Mouse (Mus musculus) spleen, embryonic (tissue): ENCODE data around the gene Hist1h2br.
"Not testable (repeated sequence)": the region's sequence is repeated elsewhere in the genome, so short reads cannot be mapped to it uniquely, and the experiment has no call there.

Experiments used
- CTCF ChIA-PET: fragments of 350-600 bp; sonication (Branson Sonifier 250); formaldehyde crosslinking; loops from one replicate; lab custom pipeline; 2022; lab: Charles Lee

The Hist1h2br gene

GRCm38 (mm10) chr13:21833461-21833860 is at the start of gene Hist1h2br, which contains the start of gene Hist1h2ap:
Gene Hist1h2br, plus strand, starts transcription at chr13:21833743.
Gene Hist1h2ap, minus strand, starts transcription at chr13:21833507.
- CTCF ChIA-PET, result not testable (repeated sequence)

- CTCF ChIA-PET, result no interaction called here
Observed at GRCm38 (mm10) chr13:21784311-21784710, 49.2 kb upstream of the Hist1h2br start.

GRCm38 (mm10) chr13:21786189-21786898 is 47.2 kb upstream of the Hist1h2br start:
- CTCF ChIA-PET, result no interaction called here

- CTCF ChIA-PET, result not testable (repeated sequence)
Observed at GRCm38 (mm10) chr13:21786899-21787629, 46.5 kb upstream of the Hist1h2br start, which contains the start of the genes Hist1h2an and Hist1h2bp. Gene Hist1h2an, minus strand, starts transcription at chr13:21787218. Gene Hist1h2bp, plus strand, starts transcription at chr13:21787461.

- CTCF ChIA-PET, result no interaction called here
Observed at GRCm38 (mm10) chr13:21787760-21788593, 45.6 kb upstream of the Hist1h2br start.

- CTCF ChIA-PET, result no interaction called here
Observed at GRCm38 (mm10) chr13:21789925-21790324, 43.6 kb upstream of the Hist1h2br start.

- CTCF ChIA-PET, result interaction anchor here (0.6 to 0.7 kb wide), 2 partner anchors 65 to 392 kb away, joined by 4 to 6 read pairs; no protein-coding TSS in a partner anchor
Observed at GRCm38 (mm10) chr13:21790601-21791283, 42.8 kb upstream of the Hist1h2br start.

- CTCF ChIA-PET, result no interaction called here
Observed at GRCm38 (mm10) chr13:21795584-21795983, 38.0 kb upstream of the Hist1h2br start.

GRCm38 (mm10) chr13:21797163-21797562 is 36.4 kb upstream of the Hist1h2br start:
- CTCF ChIA-PET, result not testable (repeated sequence)

- CTCF ChIA-PET, result not testable (repeated sequence)
Observed at GRCm38 (mm10) chr13:21803058-21803457, 30.5 kb upstream of the Hist1h2br start.

GRCm38 (mm10) chr13:21810073-21810472 is 23.5 kb upstream of the Hist1h2br start, which contains the start of the genes Hist1h2bq and Hist1h2ao:
Gene Hist1h2bq, minus strand, starts transcription at chr13:21810197.
Gene Hist1h2ao, plus strand, starts transcription at chr13:21810465.
- CTCF ChIA-PET, result not testable (repeated sequence)

- CTCF ChIA-PET, result not testable (repeated sequence)
Observed at GRCm38 (mm10) chr13:21811074-21811473, 22.5 kb upstream of the Hist1h2br start.

- CTCF ChIA-PET, result interaction anchor here (0.6 kb wide), 1 partner anchor 1625 kb away, joined by 6 read pairs; no protein-coding TSS in a partner anchor
Observed at GRCm38 (mm10) chr13:21811539-21811938, 22.0 kb upstream of the Hist1h2br start, which contains the start of gene Hist1h4m. Gene Hist1h4m, plus strand, starts transcription at chr13:21811746.

- CTCF ChIA-PET, result interaction anchor here (0.6 kb wide), 1 partner anchor 1624 kb away, joined by 6 read pairs; no protein-coding TSS in a partner anchor
Observed at GRCm38 (mm10) chr13:21812092-21812491, 21.5 kb upstream of the Hist1h2br start.

- CTCF ChIA-PET, result interaction anchor here (0.5 kb wide), 1 partner anchor 70 kb away, joined by 3 read pairs; no protein-coding TSS in a partner anchor
Observed at GRCm38 (mm10) chr13:21820082-21820890, 13.3 kb upstream of the Hist1h2br start.

GRCm38 (mm10) chr13:21828511-21828910 is 5.0 kb upstream of the Hist1h2br start:
- CTCF ChIA-PET, result no interaction called here

- CTCF ChIA-PET, result no interaction called here
Observed at GRCm38 (mm10) chr13:21830344-21830743, 3.2 kb upstream of the Hist1h2br start.

GRCm38 (mm10) chr13:21831418-21832394 is 1.8 kb upstream of the Hist1h2br start, which contains the start of gene Hist1h4n:
Gene Hist1h4n, minus strand, starts transcription at chr13:21832196.
- CTCF ChIA-PET, result not testable (repeated sequence)
